Mouse (Mus musculus) thymus, postnatal 10 days (tissue): Measurements from ENCODE around the gene Adk.

Experiments
- DNase-seq, 2 experiments: peaks; one replicate each; pipeline ENCODE4 v3.0.0; 2021; ENCODE audit warnings: low spot score in 2 of 2

The Adk gene

GRCm38 (mm10) chr14:21165706-21166105 is 113.3 kb downstream of the Adk start:
- no peak for DNase-seq

- no peak for DNase-seq
These were observed 113.7 kb downstream of the Adk start for GRCm38 (mm10) chr14:21166114-21166513.

- no peak for DNase-seq
These were observed 121.8 kb downstream of the Adk start for GRCm38 (mm10) chr14:21173973-21174745.

- no peak for DNase-seq
These were observed 122.4 kb downstream of the Adk start for GRCm38 (mm10) chr14:21174804-21175203.

- no peak for DNase-seq
These were observed 125.4 kb downstream of the Adk start for GRCm38 (mm10) chr14:21177781-21178180.

GRCm38 (mm10) chr14:21178356-21178755 is 126.0 kb downstream of the Adk start:
- no peak for DNase-seq

- DNase-seq = peak; percentile 17 to 26
These were observed 128.7 kb downstream of the Adk start for GRCm38 (mm10) chr14:21181053-21181452.

GRCm38 (mm10) chr14:21191966-21192365 is 139.6 kb downstream of the Adk start:
- no peak for DNase-seq

- no peak for DNase-seq
These were observed 140.4 kb downstream of the Adk start for GRCm38 (mm10) chr14:21192749-21193148.

- DNase-seq = no peak
These were observed 142.0 kb downstream of the Adk start for GRCm38 (mm10) chr14:21194336-21194735.

- no peak for DNase-seq
These were observed 148.5 kb downstream of the Adk start for GRCm38 (mm10) chr14:21200850-21201249.

GRCm38 (mm10) chr14:21206472-21206871 is 154.1 kb downstream of the Adk start:
- no peak for DNase-seq

- no peak for DNase-seq
These were observed 169.3 kb downstream of the Adk start for GRCm38 (mm10) chr14:21221574-21222138.

- no peak for DNase-seq
These were observed 169.8 kb downstream of the Adk start for GRCm38 (mm10) chr14:21222206-21222605.

- no peak for DNase-seq
These were observed 171.1 kb downstream of the Adk start for GRCm38 (mm10) chr14:21223456-21223855.

- DNase-seq = no peak
These were observed 171.7 kb downstream of the Adk start for GRCm38 (mm10) chr14:21223971-21224635.

- no peak for DNase-seq
These were observed 184.7 kb downstream of the Adk start for GRCm38 (mm10) chr14:21237051-21237450.

- DNase-seq = no peak
These were observed 188.7 kb downstream of the Adk start for GRCm38 (mm10) chr14:21241105-21241504.

- DNase-seq = no peak
These were observed 199.0 kb downstream of the Adk start for GRCm38 (mm10) chr14:21251386-21251785.

GRCm38 (mm10) chr14:21252326-21252886 is 200.0 kb downstream of the Adk start:
- DNase-seq = no peak

- DNase-seq = no peak
These were observed 201.1 kb downstream of the Adk start for GRCm38 (mm10) chr14:21253321-21253992.

GRCm38 (mm10) chr14:21253993-21254339 is 201.6 kb downstream of the Adk start:
- DNase-seq = peak in 1 of 2 experiments; percentile 11
